Mouse (Mus musculus) kidney, adult 2 months (tissue): ENCODE data around the gene Gemin8. TPM values are rescaled to one million over a fixed set of nuclear protein-coding genes. Genes with fewer than 3 reads are reported as not detected.

Source experiments
- DNase-seq: peaks from one replicate; pipeline ENCODE4 v3.0.0; 2021
- H3K27ac ChIP-seq: fragments of 200-500 bp; 2 replicates; pipeline ENCODE4 v1.5.1; 2012; ENCODE audit warnings: low read depth, low read length, control low read depth, inconsistent platforms; ENCODE audit not compliant: insufficient read depth
- H3K27me3 ChIP-seq: fragments of 200-500 bp; replicated peaks from 2 replicates; pipeline ENCODE4 v1.6.1; 2012; ENCODE audit warnings: mild to moderate bottlenecking, moderate library complexity, low read length, inconsistent platforms; ENCODE audit not compliant: control insufficient read depth, insufficient read depth
- H3K36me3 ChIP-seq: fragments of 200-500 bp; 2 replicates; pipeline ENCODE4 v1.6.1; 2012; ENCODE audit warnings: mild to moderate bottlenecking, moderate library complexity, low read length, inconsistent platforms; ENCODE audit not compliant: control insufficient read depth, insufficient read depth
- H3K4me1 ChIP-seq: fragments of 200-500 bp; 2 replicates; pipeline ENCODE4 v1.6.1; 2011; ENCODE audit warnings: low read length; ENCODE audit not compliant: control insufficient read depth, insufficient read depth
- H3K4me3 ChIP-seq: fragments of 200-500 bp; 2 replicates; pipeline ENCODE4 v1.5.1; 2011; ENCODE audit warnings: mild to moderate bottlenecking, low read depth, low read length, control low read depth; ENCODE audit not compliant: insufficient read depth
- CTCF ChIP-seq: fragments of 200-500 bp; conservative IDR thresholded peaks from 2 replicates; pipeline ENCODE4 v1.5.1; 2011; ENCODE audit warnings: low read depth, mild to moderate bottlenecking, control low read depth, low read length, moderate library complexity, mixed read lengths; ENCODE audit not compliant: insufficient read depth, insufficient read length
- POLR2A ChIP-seq: fragments of 200-500 bp; IDR thresholded peaks from one replicate; pipeline ENCODE4 v1.6.1; 2011; ENCODE audit warnings: low read depth, low read length, control low read depth
- WGBS: fragments of 180-500 bp; shearing (Covaris S2); methylation state at CpG from one replicate; pipeline ENCODE4 v1.1.7; 2018; 5-methylcytosine and 5-hydroxymethylcytosine counted together
- polyA plus RNA-seq: library from polyadenylated mRNA; depleted of rRNA; stranded (reverse); fragments of >200 nt; gene quantifications from 2 replicates; pipeline ENCODE4 v1.2.3, GENCODE M21; 2012; rRNA removed

The Gemin8 gene
- polyA plus RNA-seq = 7.7 and 8.0 TPM in 2 replicates

GRCm38 (mm10) chrX:166169892-166170799 lies at the start of gene Gemin8:
Gene Gemin8 (plus strand): TSS chrX:166170454.
- no peaks in the 10 kb centered on the region for H3K4me1 ChIP-seq
- TF ChIP-seq POLR2A (no peak), CTCF (no peak; the same call in 1 of the 2 replicates)
- peak within 1 kb of the TSS; percentile 98 for H3K4me3 ChIP-seq
- no peaks in the 10 kb centered on the region for H3K36me3 ChIP-seq
- H3K27ac ChIP-seq = peak within 1 kb of the TSS; percentile 70
- 1% methylated on average over 30 of the region's 31 CpGs for WGBS
- peak; percentile 97 for DNase-seq
- H3K27me3 ChIP-seq = no peaks in the 10 kb centered on the region

DNA sequence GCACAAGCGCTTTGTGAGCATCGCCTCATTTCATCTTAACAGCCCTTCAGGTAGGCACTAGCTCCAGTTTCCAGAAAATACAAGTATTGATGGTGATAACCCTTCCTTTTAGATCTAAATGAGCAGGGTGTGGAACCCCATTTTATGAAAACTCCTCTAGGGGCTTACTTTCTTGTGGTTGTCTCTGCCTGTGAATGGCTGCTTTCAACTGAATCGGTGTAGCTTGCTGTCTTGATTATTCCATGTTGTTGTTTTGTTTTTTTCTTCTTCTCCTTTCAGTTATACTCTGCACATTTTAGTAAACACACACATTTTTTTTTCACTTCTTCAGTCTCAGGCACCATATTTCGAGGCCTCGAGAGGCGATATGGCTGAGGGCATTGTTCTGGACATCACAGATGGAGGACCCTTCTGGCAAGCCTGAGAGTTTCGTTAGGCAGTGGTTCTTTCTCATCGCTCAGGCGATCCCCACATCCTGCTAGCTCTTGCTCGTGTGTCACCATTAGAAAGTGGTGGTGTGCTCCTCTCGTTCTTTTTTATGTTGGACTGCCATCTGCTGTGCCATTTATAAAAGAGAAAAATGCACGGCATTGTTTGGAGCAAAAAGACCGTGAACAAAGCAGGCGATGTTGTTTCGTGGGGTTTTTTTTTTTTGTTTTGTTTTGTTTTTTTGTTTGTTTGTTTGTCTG lies 23.0 kb upstream of the Gemin8 start:
- Histone ChIP-seq H3K27ac (no peak overlapping the region), H3K4me1 (no peaks in the 10 kb centered on the region), H3K4me3 (no peak overlapping the region), H3K36me3 (no peaks in the 10 kb centered on the region), H3K27me3 (no peaks in the 10 kb centered on the region)
- 62% methylated on average over 15 of the region's 15 CpGs for WGBS
- TF ChIP-seq CTCF (no peak), POLR2A (no peak)
- DNase-seq = no peak

DNA sequence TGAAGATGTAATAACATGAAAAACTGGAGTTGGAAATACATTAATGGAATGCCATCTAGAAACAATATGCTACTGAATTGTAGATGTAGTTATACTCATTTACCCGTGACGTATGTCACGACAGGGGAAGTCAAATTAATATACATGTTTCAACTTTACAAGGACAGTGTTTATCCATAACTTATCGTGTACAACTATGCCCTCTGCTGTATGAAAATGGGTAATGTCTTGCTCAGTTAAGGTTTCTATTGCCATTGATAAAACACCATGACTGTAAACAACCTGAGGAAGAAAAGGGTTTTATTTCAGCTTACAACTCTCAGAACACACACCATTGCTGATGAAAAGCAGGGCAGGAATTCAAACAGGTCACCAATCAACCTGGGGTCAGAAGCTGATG lies 7.5 kb upstream of the Gemin8 start:
- no peak overlapping the region for H3K27ac ChIP-seq
- H3K4me1 ChIP-seq = no peaks in the 10 kb centered on the region
- no peaks in the 10 kb centered on the region for H3K36me3 ChIP-seq
- no peak overlapping the region for H3K4me3 ChIP-seq
- 30% methylated on average over 4 of the region's 4 CpGs for WGBS
- DNase-seq = peak; percentile 6
- no peak for TF ChIP-seq POLR2A
- TF ChIP-seq CTCF = peak; percentile 20; the same call in 1 of the 2 replicates
- no peaks in the 10 kb centered on the region for H3K27me3 ChIP-seq

DNA sequence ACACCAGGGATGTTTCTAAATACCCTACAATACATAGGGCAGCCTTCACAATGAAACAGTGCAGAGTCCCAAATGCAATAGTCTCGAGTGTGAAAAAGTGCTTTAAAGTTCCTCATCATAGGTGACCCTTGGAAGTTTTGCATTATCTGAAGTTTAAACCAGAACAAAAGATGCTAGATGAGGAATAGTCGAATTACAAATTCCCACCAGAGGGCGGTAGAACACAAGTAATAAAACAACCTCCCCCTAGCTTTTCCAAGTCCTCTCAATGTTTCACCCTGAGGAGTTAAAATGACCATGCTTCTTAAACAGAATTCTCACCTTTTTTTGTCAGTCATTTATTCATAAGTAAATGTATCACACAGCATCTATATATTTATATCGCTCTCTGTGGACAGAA lies 2.9 kb upstream of the Gemin8 start:
- H3K4me1 ChIP-seq = no peaks in the 10 kb centered on the region
- TF ChIP-seq POLR2A (no peak), CTCF (peak; percentile 12; the same call in 1 of the 2 replicates)
- H3K27ac ChIP-seq = no peak overlapping the region
- H3K4me3 ChIP-seq = no peak overlapping the region
- no peaks in the 10 kb centered on the region for H3K36me3 ChIP-seq
- WGBS = 5% methylated on average over 4 of the region's 4 CpGs
- H3K27me3 ChIP-seq = no peaks in the 10 kb centered on the region
- peak; percentile 31 for DNase-seq

GRCm38 (mm10) chrX:166167923-166168322 lies 2.3 kb upstream of the Gemin8 start:
- H3K36me3 ChIP-seq = no peaks in the 10 kb centered on the region
- DNase-seq = no peak
- H3K27me3 ChIP-seq = no peaks in the 10 kb centered on the region
- H3K4me1 ChIP-seq = no peaks in the 10 kb centered on the region
- 45% methylated on average over 3 of the region's 3 CpGs for WGBS
- no peak for TF ChIP-seq CTCF
- no peak for TF ChIP-seq POLR2A
- no peak overlapping the region for H3K4me3 ChIP-seq
- H3K27ac ChIP-seq = no peak overlapping the region

- no peaks in the 10 kb centered on the region for H3K27me3 ChIP-seq
- H3K36me3 ChIP-seq = no peaks in the 10 kb centered on the region
- H3K4me1 ChIP-seq = no peaks in the 10 kb centered on the region
- WGBS = 10% methylated on average over 9 of the region's 9 CpGs
- no peak for DNase-seq
- TF ChIP-seq POLR2A = no peak
- H3K27ac ChIP-seq = peak overlapping the region; percentile 70
- peak overlapping the region; percentile 98 for H3K4me3 ChIP-seq
Measured at GRCm38 (mm10) chrX:166170800-166171738, 815 bp downstream of the Gemin8 start.

GRCm38 (mm10) chrX:166172041-166172440 lies 1.8 kb downstream of the Gemin8 start:
- no peaks in the 10 kb centered on the region for H3K4me1 ChIP-seq
- TF ChIP-seq CTCF (no peak), POLR2A (no peak)
- no peak overlapping the region for H3K4me3 ChIP-seq
- no peak for DNase-seq
- no peaks in the 10 kb centered on the region for H3K27me3 ChIP-seq
- H3K27ac ChIP-seq = no peak overlapping the region
- WGBS = 51% methylated on average over 4 of the region's 4 CpGs
- no peaks in the 10 kb centered on the region for H3K36me3 ChIP-seq
